Mouse (Mus musculus) lung, embryonic 14.5 days (tissue): Measurements from ENCODE around the gene Hbb-bh2. TPM values are rescaled to one million over a fixed set of nuclear protein-coding genes. Genes with fewer than 3 reads are reported as not detected.
"Not testable (repeated sequence)": the region's sequence is repeated elsewhere in the genome, so short reads cannot be mapped to it uniquely, and the experiment has no call there.

Experiments
- ATAC-seq: fragments of 200-750 bp; cut with Nextera tagmentation; 2 replicates; pipeline ENCODE4 v1.8.0; 2017; ENCODE audit warnings: mild to moderate bottlenecking, moderate TSS enrichment, moderate library complexity; ENCODE audit not compliant: insufficient read depth
- DNase-seq: peaks from one replicate; pipeline ENCODE4 v3.0.0-alpha.2; 2015
- H3K27ac ChIP-seq: fragments of 300-500 bp; sonication (generic); 2 replicates; pipeline ENCODE4 v1.5.1; 2014; ENCODE audit warnings: low read depth, mild to moderate bottlenecking, moderate library complexity
- H3K27me3 ChIP-seq: fragments of 300-500 bp; sonication (generic); 2 replicates; pipeline ENCODE4 v1.6.1; 2014; ENCODE audit warnings: low read length, control low read depth; ENCODE audit not compliant: insufficient read depth
- H3K36me3 ChIP-seq: fragments of 300-500 bp; sonication (generic); 2 replicates; pipeline ENCODE4 v1.6.1; 2014; ENCODE audit warnings: control low read depth; ENCODE audit not compliant: insufficient read depth
- H3K4me1 ChIP-seq: fragments of 300-500 bp; sonication (generic); 2 replicates; pipeline ENCODE4 v1.6.1; 2014; ENCODE audit warnings: antibody characterized with exemption, control low read depth; ENCODE audit not compliant: insufficient read depth
- H3K4me2 ChIP-seq: fragments of 300-500 bp; sonication (generic); 2 replicates; pipeline ENCODE4 v1.6.1; 2014; ENCODE audit warnings: mild to moderate bottlenecking
- H3K4me3 ChIP-seq: fragments of 300-500 bp; sonication (generic); 2 replicates; pipeline ENCODE4 v1.5.1; 2014; ENCODE audit warnings: low read depth, low read length
- H3K9ac ChIP-seq: fragments of 300-500 bp; sonication (generic); 2 replicates; pipeline ENCODE4 v1.6.1; 2014
- H3K9me3 ChIP-seq: fragments of 300-500 bp; sonication (generic); 2 replicates; pipeline ENCODE4 v1.6.1; 2016; ENCODE audit warnings: low read depth, low read length, control low read depth
- CTCF ChIP-seq: IDR thresholded peaks from 2 replicates; pipeline ENCODE4 v1.5.1; 2016; ENCODE audit warnings: antibody characterized with exemption, low read depth
- WGBS: fragments of 180-500 bp; shearing (Covaris S2); extraction: QIAGEN DNeasy Blood & Tissue Kit; methylation state at CpG from one replicate; pipeline ENCODE4 v1.1.7; 2014; 5-methylcytosine and 5-hydroxymethylcytosine counted together
- polyA plus RNA-seq: library from polyadenylated mRNA; unstranded; fragments of >200 nt; fragmentation: Nextera tagmentation; extraction: Ambion mirVana; gene quantifications from 2 replicates; pipeline ENCODE4 v1.2.1, GENCODE M21; 2014

The Hbb-bh2 gene
- polyA plus RNA-seq, 1 experiment from 2014 or later, result not detected

DNA sequence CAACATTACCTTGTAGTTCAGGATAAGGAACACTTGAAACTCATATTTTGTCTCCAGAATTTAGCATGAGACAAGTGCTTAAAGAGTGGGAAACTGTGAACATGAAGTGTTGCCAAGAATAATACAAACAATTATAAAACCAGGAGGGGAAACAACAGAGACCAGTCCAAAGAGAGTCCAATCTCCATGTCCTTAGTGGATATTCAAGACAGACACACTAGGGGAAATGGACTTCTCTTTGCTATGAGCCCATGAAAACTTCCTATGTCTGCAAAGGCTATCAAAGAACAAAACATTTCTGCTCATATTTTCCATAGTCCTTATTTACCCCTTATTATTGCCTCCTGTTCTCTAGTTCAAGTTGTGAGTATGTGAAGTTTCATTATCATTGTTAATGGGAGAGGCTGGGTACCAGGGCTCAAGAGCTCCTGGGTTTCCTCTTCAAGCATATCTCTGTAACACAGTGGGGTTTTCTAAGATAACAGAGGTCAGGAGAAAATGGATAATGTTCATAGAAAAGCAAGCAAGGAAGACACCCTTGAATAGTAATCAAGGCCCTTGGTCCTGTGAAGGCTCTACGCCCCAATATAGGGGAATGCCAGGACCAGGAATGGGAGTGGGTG lies 29.0 kb downstream of the Hbb-bh2 start:
- Histone ChIP-seq H3K4me1 (no peaks in the 10 kb centered on the region), H3K4me2 (no peak overlapping the region), H3K27ac (no peak overlapping the region), H3K36me3 (no peaks in the 10 kb centered on the region), H3K4me3 (no peak overlapping the region), H3K9ac (no peak overlapping the region), H3K27me3 (no peaks in the 10 kb centered on the region), H3K9me3 (no peaks in the 10 kb centered on the region)
- WGBS, result 80% methylated on average over 1 of the region's 1 CpGs
- ATAC-seq (no peak), DNase-seq (no peak)
- no peak for TF ChIP-seq CTCF

DNA sequence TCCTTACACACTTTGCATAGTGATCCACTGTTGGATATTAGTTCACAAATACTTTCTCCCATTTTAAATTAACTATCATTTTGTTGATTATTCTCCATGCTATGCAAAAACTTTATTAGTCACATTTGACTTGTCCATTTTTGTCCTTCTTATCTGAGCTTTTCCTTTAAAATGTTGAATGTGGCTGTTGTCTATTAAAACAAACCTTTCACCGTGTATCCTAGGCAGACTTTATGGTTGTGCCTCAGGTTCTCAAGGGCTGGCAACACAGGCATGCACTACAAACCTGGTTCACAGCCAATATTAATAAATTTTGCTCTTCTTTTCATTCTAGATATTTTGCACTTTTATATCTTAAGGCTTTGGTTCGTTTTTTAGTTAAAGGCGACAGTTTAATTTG lies 29.6 kb downstream of the Hbb-bh2 start:
- DNase-seq (no peak), ATAC-seq (no peak)
- no peaks in the 10 kb centered on the region for H3K27me3 ChIP-seq
- H3K4me3 ChIP-seq, result no peak overlapping the region
- H3K4me1 ChIP-seq, result no peaks in the 10 kb centered on the region
- H3K9ac ChIP-seq, result no peak overlapping the region
- H3K27ac ChIP-seq, result no peak overlapping the region
- no peak overlapping the region for H3K4me2 ChIP-seq
- no peaks in the 10 kb centered on the region for H3K36me3 ChIP-seq
- TF ChIP-seq CTCF, result no peak
- WGBS, result 71% methylated on average over 3 of the region's 3 CpGs
- H3K9me3 ChIP-seq, result no peaks in the 10 kb centered on the region

DNA sequence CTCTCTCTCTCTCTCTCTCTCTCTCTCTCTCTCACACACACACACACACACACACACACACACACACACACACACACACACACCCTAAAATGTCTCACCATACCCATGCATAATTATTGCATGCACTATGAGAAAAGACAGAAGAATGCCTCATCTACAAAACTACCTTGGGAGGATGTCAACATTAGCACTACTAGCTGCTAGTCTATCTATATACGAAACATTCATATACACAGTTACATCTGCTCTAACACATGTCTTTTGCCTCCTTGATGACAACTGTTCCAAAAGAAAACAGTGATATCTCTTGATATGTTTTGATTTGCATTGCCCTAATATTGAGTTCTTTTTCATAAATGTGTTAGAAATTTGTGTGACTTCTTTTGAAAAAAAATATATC lies 30.0 kb downstream of the Hbb-bh2 start:
- no peak for DNase-seq
- Histone ChIP-seq H3K27ac (no peak overlapping the region; the same call in 1 of the 2 replicates), H3K4me2 (no peak overlapping the region), H3K9me3 (no peaks in the 10 kb centered on the region), H3K36me3 (no peaks in the 10 kb centered on the region), H3K4me3 (no peak overlapping the region), H3K27me3 (no peaks in the 10 kb centered on the region), H3K4me1 (no peaks in the 10 kb centered on the region), H3K9ac (no peak overlapping the region)
- no peak for ATAC-seq
- 69% methylated on average over 1 of the region's 1 CpGs for WGBS
- TF ChIP-seq CTCF, result no peak

DNA sequence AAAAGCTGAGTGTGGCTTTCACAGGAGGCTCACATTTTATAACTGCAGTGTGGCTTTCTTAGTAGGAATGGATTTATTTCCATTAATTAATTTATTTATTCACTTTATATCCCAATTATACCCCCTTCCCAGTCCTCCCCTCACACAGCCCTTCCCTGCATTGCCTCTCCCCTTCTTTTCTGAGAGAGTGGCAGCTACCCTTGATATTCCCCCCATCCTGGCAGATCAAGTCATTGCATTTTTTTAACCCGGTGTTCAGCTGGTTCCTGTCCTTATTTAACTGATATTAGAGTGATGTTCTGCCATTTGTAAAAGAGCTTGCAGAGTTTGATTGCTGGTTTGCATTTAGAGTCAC lies 30.5 kb downstream of the Hbb-bh2 start:
- Histone ChIP-seq H3K9ac (no peak overlapping the region), H3K4me2 (no peak overlapping the region), H3K36me3 (no peaks in the 10 kb centered on the region), H3K4me1 (no peaks in the 10 kb centered on the region), H3K27me3 (no peaks in the 10 kb centered on the region), H3K9me3 (no peaks in the 10 kb centered on the region), H3K27ac (no peak overlapping the region; the same call in 1 of the 2 replicates), H3K4me3 (no peak overlapping the region)
- ATAC-seq (no peak), DNase-seq (no peak)
- WGBS, result 62% methylated on average over 1 of the region's 1 CpGs
- no peak for TF ChIP-seq CTCF

DNA sequence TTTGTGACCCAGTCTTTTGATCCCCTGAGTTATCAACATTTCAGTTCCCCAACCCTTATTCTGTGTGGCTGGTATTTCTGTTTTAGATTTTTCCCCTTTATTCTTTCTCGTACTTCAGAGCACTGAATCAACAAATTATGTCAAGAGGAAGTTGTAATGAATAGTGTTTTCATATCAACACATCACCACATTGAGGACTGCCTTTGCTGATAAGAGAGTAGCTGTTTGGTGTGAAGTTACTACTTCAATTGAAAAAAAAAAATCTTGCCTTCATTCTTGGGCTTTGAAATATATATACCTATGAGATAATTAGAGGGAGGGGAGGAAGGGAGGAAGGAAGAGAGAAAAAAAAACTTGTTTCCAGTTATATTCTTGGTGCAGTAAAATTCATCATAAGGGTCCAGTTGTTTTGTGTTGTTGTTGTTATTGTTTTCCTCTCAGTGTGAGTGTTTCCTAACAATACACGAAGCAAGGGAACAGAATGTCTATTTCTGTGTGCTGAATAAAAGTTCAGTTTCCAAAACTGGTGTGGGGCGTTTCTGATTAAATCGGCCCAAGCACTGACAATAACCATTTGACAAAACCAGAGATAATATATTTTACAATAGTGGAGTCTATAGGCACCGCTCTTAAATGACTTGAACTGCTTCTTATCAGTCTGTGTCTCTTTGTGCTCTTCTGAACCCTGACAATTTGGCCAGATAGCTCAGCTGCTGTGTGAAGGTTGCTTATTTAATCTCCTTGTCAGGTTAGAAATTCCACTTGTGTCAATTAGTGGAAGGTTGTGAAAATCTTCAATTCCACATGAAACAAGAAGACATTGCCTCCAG lies 31.1 kb downstream of the Hbb-bh2 start:
- Histone ChIP-seq H3K4me1 (no peaks in the 10 kb centered on the region), H3K9ac (no peak overlapping the region), H3K4me2 (no peak overlapping the region), H3K4me3 (no peak overlapping the region), H3K9me3 (no peaks in the 10 kb centered on the region), H3K27me3 (no peaks in the 10 kb centered on the region), H3K36me3 (no peaks in the 10 kb centered on the region), H3K27ac (no peak overlapping the region; the same call in 1 of the 2 replicates)
- 31% methylated on average over 5 of the region's 5 CpGs for WGBS
- no peak for TF ChIP-seq CTCF
- DNase-seq, result no peak
- no peak for ATAC-seq

- not testable (repeated sequence) for H3K9ac ChIP-seq, H3K4me2 ChIP-seq, DNase-seq, H3K36me3 ChIP-seq, H3K4me3 ChIP-seq, H3K27me3 ChIP-seq, H3K4me1 ChIP-seq, ATAC-seq, H3K27ac ChIP-seq, H3K9me3 ChIP-seq
- WGBS, result 64% methylated on average over 2 of the region's 2 CpGs
Measured at GRCm38 (mm10) chr7:103808120-103808519, 32.2 kb downstream of the Hbb-bh2 start.

GRCm38 (mm10) chr7:103806856-103807255 lies 33.5 kb downstream of the Hbb-bh2 start:
- WGBS, result 66% methylated on average over 1 of the region's 1 CpGs
- no peaks in the 10 kb centered on the region for H3K27me3 ChIP-seq
- H3K4me3 ChIP-seq, result no peak overlapping the region
- no peak overlapping the region for H3K4me2 ChIP-seq
- H3K4me1 ChIP-seq, result no peaks in the 10 kb centered on the region
- ATAC-seq (no peak), DNase-seq (peak; percentile 78)
- H3K9me3 ChIP-seq, result no peaks in the 10 kb centered on the region
- peak; percentile 63 for TF ChIP-seq CTCF
- H3K36me3 ChIP-seq, result no peaks in the 10 kb centered on the region
- H3K9ac ChIP-seq, result no peak overlapping the region
- no peak overlapping the region for H3K27ac ChIP-seq
